Mouse (Mus musculus): ENCODE results near the gene Gm17268. TPM values are rescaled to one million over a fixed set of nuclear protein-coding genes. Genes with fewer than 3 reads are reported as not detected.

The Gm17268 gene
- not detected for polyA plus RNA-seq (2012; fragmentation: generic; extraction: Trizol)
- long read RNA-seq, experiment 1, partial matches to known transcripts, result 0 of 7 reads
- long read RNA-seq, experiment 1, other reads (novel, unspliced or antisense), result 7 of 7 reads
- long read RNA-seq, experiment 2, result 0 reads

DNA sequence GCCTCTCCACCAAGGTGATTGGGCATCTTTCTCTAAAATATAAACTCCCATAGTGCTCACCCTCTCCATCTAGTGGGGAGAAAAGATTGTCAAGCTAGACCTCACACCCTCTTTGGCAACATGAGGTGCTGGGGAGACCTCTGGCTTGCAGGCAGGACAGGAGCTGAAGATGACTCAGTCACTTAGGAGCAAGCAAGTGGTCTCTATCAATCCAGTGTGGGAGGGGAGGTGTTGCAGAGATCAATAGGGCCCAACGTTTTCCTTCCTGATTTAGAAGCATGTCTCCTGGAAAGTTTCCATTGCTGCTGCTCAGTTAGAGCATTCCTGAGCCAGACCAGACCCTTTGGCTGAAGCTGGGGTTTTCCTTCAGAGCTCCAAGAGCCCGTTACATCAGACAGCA, at the start of gene Gm17268:
Gene Gm17268, minus strand, starts transcription at position 28 of the 400 bp plus-strand sequence.
- H3K79me2 ChIP-seq (ENCODE audit: control insufficient read depth, insufficient read depth), result peaks cover 15% of the 10 kb centered on the region
- H3K27me3 ChIP-seq (ENCODE audit: control insufficient read depth, insufficient read depth, insufficient read length), result no peaks in the 10 kb centered on the region
- TF ChIP-seq MYOG (IDR thresholded peaks at IDR 0.05; ENCODE audit: control insufficient read depth, extremely low read depth, insufficient read length), result no peak
- no peak for TF ChIP-seq CTCF (IDR thresholded peaks at IDR 0.05; ENCODE audit: control insufficient read depth, insufficient read depth, insufficient read length)
- no peak for TF ChIP-seq MAX (IDR thresholded peaks at IDR 0.05)
- no peak within 1 kb of the TSS for H3K4me3 ChIP-seq (ENCODE audit: insufficient read depth, poor library complexity, severe bottlenecking)
- H3ac ChIP-seq (ENCODE audit: control insufficient read depth, insufficient read length, low read depth), result no peak within 1 kb of the TSS
- peaks cover 5% of the 10 kb centered on the region for H3K79me3 ChIP-seq (ENCODE audit: low read depth)
- peaks cover 11% of the 10 kb centered on the region for H3K36me3 ChIP-seq (ENCODE audit: control insufficient read depth, insufficient read depth)

GRCm38 (mm10) chr11:82084360-82084759, 46.0 kb upstream of the Gm17268 start:
- TF ChIP-seq MYOG (IDR thresholded peaks at IDR 0.05; ENCODE audit: control insufficient read depth, extremely low read depth, insufficient read length), result no peak
- no peak for TF ChIP-seq MAX (IDR thresholded peaks at IDR 0.05)
- TF ChIP-seq USF1 (IDR thresholded peaks at IDR 0.05; ENCODE audit: low read depth), result no peak
- TF ChIP-seq MYOD1 (IDR thresholded peaks at IDR 0.05; ENCODE audit: control insufficient read depth, insufficient read length, low read depth), result no peak
- TF ChIP-seq CTCF (IDR thresholded peaks at IDR 0.05; ENCODE audit: control insufficient read depth, insufficient read depth, insufficient read length), result no peak
- TF ChIP-seq FOSL1 (IDR thresholded peaks at IDR 0.05; ENCODE audit: insufficient read depth, low read length, poor library complexity, severe bottlenecking), result no peak
- no peak for TF ChIP-seq CEBPB (IDR thresholded peaks at IDR 0.05; ENCODE audit: low read depth)
- no peaks in the 10 kb centered on the region for H3K36me3 ChIP-seq (ENCODE audit: control insufficient read depth, insufficient read depth)
- H3K79me3 ChIP-seq (ENCODE audit: low read depth), result no peaks in the 10 kb centered on the region
- no peaks in the 10 kb centered on the region for H3K79me2 ChIP-seq (ENCODE audit: control insufficient read depth, insufficient read depth)
- no peak overlapping the region for H3K4me3 ChIP-seq (ENCODE audit: insufficient read depth, poor library complexity, severe bottlenecking)
- no peak overlapping the region for H3ac ChIP-seq (ENCODE audit: control insufficient read depth, insufficient read length, low read depth)
- no peaks in the 10 kb centered on the region for H3K27me3 ChIP-seq (ENCODE audit: control insufficient read depth, insufficient read depth, insufficient read length)

GRCm38 (mm10) chr11:82080865-82081264, 42.5 kb upstream of the Gm17268 start:
- TF ChIP-seq CEBPB (IDR thresholded peaks at IDR 0.05; ENCODE audit: low read depth), result peak; percentile 88
- no peak for TF ChIP-seq MYOD1 (IDR thresholded peaks at IDR 0.05; ENCODE audit: control insufficient read depth, insufficient read length, low read depth)
- TF ChIP-seq CTCF (IDR thresholded peaks at IDR 0.05; ENCODE audit: control insufficient read depth, insufficient read depth, insufficient read length), result no peak
- TF ChIP-seq FOSL1 (IDR thresholded peaks at IDR 0.05; ENCODE audit: insufficient read depth, low read length, poor library complexity, severe bottlenecking), result peak; percentile 18
- TF ChIP-seq USF1 (IDR thresholded peaks at IDR 0.05; ENCODE audit: low read depth), result no peak
- TF ChIP-seq MYOG (IDR thresholded peaks at IDR 0.05; ENCODE audit: control insufficient read depth, extremely low read depth, insufficient read length), result no peak
- no peak for TF ChIP-seq MAX (IDR thresholded peaks at IDR 0.05)

GRCm38 (mm10) chr11:82078136-82078730, 39.9 kb upstream of the Gm17268 start:
- TF ChIP-seq MYOG (IDR thresholded peaks at IDR 0.05; ENCODE audit: control insufficient read depth, extremely low read depth, insufficient read length) (no peak), CTCF (IDR thresholded peaks at IDR 0.05; ENCODE audit: control insufficient read depth, insufficient read depth, insufficient read length) (no peak), MYOD1 (IDR thresholded peaks at IDR 0.05; ENCODE audit: control insufficient read depth, insufficient read length, low read depth) (no peak), USF1 (IDR thresholded peaks at IDR 0.05; ENCODE audit: low read depth) (no peak), CEBPB (IDR thresholded peaks at IDR 0.05; ENCODE audit: low read depth) (no peak), MAX (IDR thresholded peaks at IDR 0.05) (no peak), FOSL1 (IDR thresholded peaks at IDR 0.05; ENCODE audit: insufficient read depth, low read length, poor library complexity, severe bottlenecking) (no peak)
- no peaks in the 10 kb centered on the region for H3K27me3 ChIP-seq (ENCODE audit: control insufficient read depth, insufficient read depth, insufficient read length)
- H3K79me2 ChIP-seq (ENCODE audit: control insufficient read depth, insufficient read depth), result no peaks in the 10 kb centered on the region
- no peak overlapping the region for H3K4me3 ChIP-seq (ENCODE audit: insufficient read depth, poor library complexity, severe bottlenecking)
- no peaks in the 10 kb centered on the region for H3K36me3 ChIP-seq (ENCODE audit: control insufficient read depth, insufficient read depth)
- no peak overlapping the region for H3ac ChIP-seq (ENCODE audit: control insufficient read depth, insufficient read length, low read depth)
- H3K79me3 ChIP-seq (ENCODE audit: low read depth), result no peaks in the 10 kb centered on the region

More at GRCm38 (mm10) chr11:82080865-82081264, 42.5 kb upstream of the Gm17268 start:
- H3ac ChIP-seq (ENCODE audit: control insufficient read depth, insufficient read length, low read depth), result no peak overlapping the region
- no peaks in the 10 kb centered on the region for H3K79me2 ChIP-seq (ENCODE audit: control insufficient read depth, insufficient read depth)
- no peak overlapping the region for H3K4me3 ChIP-seq (ENCODE audit: insufficient read depth, poor library complexity, severe bottlenecking)
- no peaks in the 10 kb centered on the region for H3K36me3 ChIP-seq (ENCODE audit: control insufficient read depth, insufficient read depth)
- H3K79me3 ChIP-seq (ENCODE audit: low read depth), result no peaks in the 10 kb centered on the region
- H3K27me3 ChIP-seq (ENCODE audit: control insufficient read depth, insufficient read depth, insufficient read length), result no peaks in the 10 kb centered on the region

- TF ChIP-seq USF1 (IDR thresholded peaks at IDR 0.05; ENCODE audit: low read depth) (no peak), CTCF (IDR thresholded peaks at IDR 0.05; ENCODE audit: control insufficient read depth, insufficient read depth, insufficient read length) (no peak), MYOD1 (IDR thresholded peaks at IDR 0.05; ENCODE audit: control insufficient read depth, insufficient read length, low read depth) (no peak), FOSL1 (IDR thresholded peaks at IDR 0.05; ENCODE audit: insufficient read depth, low read length, poor library complexity, severe bottlenecking) (no peak), MAX (IDR thresholded peaks at IDR 0.05) (no peak), MYOG (IDR thresholded peaks at IDR 0.05; ENCODE audit: control insufficient read depth, extremely low read depth, insufficient read length) (no peak), CEBPB (IDR thresholded peaks at IDR 0.05; ENCODE audit: low read depth) (no peak)
- no peaks in the 10 kb centered on the region for H3K79me3 ChIP-seq (ENCODE audit: low read depth)
- no peak overlapping the region for H3ac ChIP-seq (ENCODE audit: control insufficient read depth, insufficient read length, low read depth)
- no peaks in the 10 kb centered on the region for H3K79me2 ChIP-seq (ENCODE audit: control insufficient read depth, insufficient read depth)
- H3K27me3 ChIP-seq (ENCODE audit: control insufficient read depth, insufficient read depth, insufficient read length), result no peaks in the 10 kb centered on the region
- H3K4me3 ChIP-seq (ENCODE audit: insufficient read depth, poor library complexity, severe bottlenecking), result no peak overlapping the region
- H3K36me3 ChIP-seq (ENCODE audit: control insufficient read depth, insufficient read depth), result no peaks in the 10 kb centered on the region
These were observed 38.7 kb upstream of the Gm17268 start for GRCm38 (mm10) chr11:82077031-82077430.
